Mouse (Mus musculus) c-Kit-positive CD71-negative TER-119-negative erythroid progenitor cells, embryonic 14.5 days (primary cell): ENCODE data around the gene Iqgap2.

Experiments used
- DNase-seq: peaks from one replicate; pipeline ENCODE4 v3.0.0-alpha.2; 2013; ENCODE audit warnings: low read depth

Iqgap2 gene

DNA sequence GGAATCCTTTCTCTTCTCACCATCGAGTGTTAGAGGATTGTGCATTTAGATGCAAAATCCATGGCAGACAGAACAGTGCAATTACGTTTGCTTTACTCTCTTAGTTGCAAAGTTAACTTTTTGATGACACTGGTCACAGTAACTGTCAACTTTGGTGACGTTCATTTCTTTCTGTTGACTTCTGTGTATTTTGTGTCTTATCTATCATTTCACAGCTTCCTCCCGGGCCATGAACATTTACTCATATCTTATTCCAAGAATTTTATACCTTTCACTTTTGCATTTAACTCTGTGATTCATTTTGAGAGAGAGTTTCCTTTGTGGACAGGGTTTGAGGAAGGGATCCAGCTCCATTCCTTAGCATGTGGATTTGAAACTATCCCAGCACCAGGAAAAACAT, 238.0 kb downstream of the Iqgap2 start:
- DNase-seq: no peak

DNA sequence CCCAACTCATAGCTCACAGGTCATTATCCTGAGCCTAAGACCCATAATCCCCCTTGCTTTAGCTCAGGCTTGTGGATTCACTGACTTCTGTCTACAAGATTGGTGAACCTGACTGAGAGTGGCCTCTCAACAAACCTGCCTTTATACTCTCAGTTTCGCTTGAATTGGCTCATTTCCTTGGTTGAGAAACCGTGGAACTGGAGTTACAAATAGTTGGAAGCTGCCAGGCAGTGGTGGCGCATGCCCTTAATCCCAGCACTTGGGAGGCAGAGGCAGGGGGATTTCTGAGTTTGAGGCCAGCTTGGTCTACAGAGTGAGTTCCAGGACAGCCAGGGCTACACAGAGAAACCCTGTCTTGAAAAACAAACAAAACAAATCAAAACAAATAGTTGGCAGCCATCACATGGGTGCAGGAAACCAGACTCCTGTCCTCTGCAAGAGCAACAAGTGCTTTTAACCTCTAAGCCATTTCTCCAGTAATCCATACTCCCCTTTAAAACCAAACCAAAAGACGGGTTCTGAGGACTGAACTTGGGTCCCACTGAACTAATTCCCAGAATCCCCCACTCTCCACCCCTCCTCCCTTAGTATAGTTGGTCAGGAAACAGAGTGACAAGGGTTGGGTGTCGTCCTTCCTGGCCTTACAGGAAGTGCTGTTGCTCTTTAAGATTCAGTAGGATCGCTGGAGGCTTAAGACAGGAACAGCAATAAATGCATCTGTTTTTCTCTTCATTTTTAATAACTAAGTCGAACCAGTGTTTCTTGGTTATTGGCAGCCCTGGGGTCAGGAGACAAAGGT, 239.7 kb downstream of the Iqgap2 start:
- no peak for DNase-seq

DNA sequence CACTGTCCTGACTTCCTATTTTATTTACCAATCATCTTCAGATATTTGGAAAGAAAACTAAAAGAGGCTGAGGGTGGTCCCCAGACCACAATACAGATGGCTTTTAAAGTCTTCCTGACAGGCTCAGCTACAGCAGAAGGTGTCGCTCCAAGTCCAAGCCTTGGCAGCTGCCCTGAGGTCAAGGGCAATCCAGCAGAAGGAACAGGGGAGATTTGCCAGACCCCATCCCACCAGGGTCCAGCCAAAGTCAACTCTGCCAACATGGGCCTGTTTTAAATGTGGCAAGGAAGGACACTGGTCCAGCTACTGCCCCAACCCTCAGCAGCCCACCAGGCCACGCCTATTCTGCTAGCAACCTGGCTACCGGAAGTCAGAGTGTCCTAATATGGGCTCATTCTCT, 241.8 kb downstream of the Iqgap2 start:
- DNase-seq: no peak

DNA sequence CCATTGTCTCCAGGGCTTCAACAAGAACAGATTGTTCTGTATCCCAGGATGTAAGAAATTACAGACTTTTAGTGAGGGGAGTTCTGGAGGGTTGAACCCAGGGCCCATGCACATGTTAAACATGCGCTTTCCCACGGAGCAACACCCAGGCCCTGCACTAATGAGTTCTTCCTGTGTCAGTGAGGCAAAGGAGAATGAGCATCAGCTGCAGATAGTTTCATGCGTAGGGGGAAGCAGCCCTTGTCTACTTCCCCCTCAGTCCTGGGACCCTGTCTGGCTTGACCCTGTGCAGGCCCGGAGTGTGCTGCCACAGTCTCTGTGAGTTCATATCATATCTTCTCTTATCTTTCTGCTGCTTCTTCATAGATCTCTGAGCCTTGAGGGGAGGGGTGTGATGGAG, 244.5 kb downstream of the Iqgap2 start:
- no peak for DNase-seq

DNA sequence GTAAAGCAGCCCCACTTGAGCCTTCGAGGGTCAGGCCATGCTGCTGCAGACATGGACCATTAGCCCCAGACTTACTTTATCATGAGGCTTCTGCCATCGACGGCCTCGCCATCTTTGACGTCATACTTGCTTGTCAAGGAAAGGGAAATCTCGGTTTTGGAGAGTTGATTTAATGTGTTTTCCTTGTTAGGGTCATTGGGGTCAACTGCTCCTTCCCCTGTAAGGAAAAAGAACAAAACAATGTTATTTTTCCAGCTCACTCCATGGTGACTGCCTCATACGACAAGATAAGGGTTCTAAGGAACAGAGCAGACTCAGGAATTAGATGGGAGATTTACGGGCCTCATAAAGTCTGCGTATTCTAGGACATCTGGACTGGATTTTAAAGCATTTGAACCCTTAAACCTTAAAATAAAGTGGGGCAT, 245.0 kb downstream of the Iqgap2 start:
- DNase-seq: no peak

DNA sequence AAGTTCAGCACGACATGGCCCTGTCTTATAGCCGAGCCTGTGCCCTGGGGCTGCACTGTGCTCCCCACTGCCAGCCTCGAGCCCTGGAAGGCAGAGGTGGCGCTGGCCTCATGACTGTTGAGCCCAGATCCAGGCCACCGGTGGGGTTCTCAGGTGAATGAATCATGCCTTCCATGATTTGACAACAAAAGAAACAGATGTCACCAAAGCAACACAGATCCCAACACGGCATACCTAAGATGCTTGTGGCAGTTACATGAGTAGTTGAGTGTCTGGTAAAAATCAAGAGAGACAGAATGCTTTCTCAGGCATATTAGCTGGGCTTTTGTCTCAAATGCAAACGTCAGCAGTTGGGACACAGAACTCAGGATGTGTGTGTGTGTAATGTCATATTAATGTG, 248.0 kb downstream of the Iqgap2 start:
- no peak for DNase-seq

DNA sequence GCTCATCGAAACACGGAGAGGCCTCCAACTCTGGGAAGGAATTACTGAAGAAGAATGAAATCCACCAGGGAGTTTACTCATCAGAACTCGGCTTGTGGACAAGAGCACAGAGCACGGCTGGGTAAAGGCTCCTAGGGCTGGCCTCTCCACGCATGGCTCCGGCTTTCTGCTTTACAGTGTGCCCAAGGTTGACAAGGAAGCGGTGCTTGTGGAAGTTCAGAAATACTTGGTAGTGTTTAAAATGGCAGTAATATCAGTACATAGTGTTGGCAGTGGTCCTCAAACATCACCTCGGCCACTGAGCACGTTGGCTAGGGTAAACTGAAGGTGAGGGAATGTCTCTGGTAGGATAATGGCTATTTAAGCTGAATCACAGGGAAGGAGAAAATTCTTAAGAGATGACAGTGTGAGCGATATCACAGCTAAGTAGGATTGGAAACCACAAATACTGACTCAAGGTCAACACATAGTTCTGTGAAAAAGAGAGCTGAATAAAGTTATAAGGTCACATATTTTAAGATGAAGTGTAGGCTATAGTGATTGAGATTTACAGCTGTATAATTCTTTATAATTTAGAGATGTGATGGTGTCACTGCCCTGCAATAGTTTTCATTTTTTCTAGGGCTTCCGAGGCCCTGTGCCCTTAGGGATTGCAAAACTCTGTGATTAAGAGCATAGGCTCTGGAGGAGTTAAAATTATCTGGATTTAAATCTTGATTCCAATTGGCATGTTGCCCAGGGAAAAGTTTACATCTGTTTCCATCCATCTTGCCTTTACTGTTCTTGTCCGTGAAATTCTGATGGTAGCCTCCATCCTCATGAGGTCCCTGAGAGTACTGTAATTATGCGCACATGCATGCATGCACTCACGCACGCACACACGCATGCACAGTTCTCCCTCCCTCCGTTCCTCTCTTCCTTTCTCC, 250.4 kb downstream of the Iqgap2 start:
- no peak for DNase-seq

DNA sequence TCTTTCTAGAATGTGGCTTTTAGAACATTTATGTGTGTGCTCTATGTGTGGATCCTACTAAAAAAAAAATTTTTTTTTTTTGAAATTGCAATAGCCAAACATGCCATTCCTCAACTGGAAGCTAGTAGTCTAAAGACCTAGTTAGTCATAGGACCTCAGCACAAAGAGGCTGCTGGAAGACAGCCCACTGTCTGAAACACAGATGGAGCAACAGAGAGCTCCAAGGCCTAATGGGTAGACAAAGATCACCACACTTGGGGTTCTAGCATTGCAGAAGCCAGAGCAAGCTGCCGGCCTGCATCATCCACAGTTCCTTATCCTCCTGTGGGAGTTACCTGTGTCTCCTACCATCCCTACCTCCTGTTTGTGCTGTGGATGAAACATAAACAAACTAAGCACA, 251.3 kb downstream of the Iqgap2 start:
- no peak for DNase-seq

DNA sequence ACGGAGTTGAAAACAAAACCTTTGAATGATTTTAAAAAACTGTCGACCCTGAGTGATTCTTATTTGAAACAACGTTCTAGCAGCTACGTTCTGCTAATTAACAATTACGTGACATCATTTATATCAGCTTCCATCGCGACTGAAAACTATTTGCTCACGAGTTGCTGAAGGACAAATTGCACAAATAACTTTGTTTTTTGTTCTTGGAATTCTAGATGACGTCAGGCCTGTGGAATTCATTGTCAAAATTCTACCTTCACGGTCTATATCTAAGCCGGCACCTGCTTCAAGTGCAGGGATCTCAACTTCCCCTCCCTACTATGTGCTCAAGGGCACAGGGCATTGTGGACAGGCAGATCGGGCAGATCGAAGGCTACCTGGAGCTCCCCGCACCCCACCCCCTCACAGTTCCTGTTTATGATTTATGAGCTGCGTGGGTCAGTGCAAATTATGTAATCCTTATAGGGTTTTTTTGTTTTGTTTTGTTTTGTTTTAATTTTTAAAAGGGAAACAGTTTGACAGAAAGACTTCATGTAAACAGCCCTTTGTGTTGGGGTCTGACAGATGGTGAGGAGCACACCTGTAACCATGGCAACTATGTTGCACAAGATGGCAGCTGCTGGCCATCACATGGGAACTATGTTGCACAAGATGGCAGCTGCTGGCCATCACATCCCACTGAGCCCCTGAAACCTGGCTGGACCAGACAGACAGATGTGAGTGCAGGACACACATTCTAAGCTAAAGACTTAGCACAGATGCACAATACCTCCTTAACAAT, 252.2 kb downstream of the Iqgap2 start:
- no peak for DNase-seq

DNA sequence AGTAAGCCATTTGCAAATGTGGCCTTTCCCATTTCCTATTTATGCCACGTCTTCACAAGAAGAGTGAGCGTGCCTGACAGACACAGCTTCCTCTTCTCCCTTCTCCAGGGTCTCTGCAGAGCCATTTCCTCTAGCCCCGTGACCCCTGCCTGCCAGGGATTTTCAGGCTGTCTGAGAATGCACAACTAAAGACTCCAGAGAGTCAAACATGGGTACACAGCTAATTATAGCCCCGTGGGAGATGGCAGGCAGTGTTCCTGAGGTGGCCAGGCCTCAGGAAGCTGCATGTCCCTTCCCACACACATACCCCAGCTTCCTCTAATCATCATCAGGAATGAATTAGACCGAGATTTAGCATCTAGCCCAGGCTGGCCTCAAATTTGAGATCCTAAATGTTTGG, 252.8 kb downstream of the Iqgap2 start:
- no peak for DNase-seq

DNA sequence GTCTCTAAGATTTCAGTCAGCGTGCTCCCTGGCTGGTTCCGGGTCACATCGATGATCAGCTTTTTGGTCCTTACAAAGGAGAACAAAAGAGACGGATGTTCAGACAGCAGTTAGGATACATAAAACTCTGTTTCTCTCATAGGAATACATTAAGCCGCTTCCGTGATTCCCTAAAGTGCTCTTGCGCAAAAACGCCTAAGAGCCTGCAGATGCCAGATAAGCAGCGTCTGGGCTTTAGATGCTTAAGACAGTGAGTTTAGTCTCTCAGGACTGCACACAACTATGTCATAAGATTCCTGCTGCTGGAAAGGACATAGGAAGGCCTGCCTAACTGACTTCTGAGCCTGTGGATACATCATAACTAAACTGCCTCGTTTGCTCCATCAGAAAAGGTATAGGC, 254.0 kb downstream of the Iqgap2 start:
- DNase-seq: no peak

DNA sequence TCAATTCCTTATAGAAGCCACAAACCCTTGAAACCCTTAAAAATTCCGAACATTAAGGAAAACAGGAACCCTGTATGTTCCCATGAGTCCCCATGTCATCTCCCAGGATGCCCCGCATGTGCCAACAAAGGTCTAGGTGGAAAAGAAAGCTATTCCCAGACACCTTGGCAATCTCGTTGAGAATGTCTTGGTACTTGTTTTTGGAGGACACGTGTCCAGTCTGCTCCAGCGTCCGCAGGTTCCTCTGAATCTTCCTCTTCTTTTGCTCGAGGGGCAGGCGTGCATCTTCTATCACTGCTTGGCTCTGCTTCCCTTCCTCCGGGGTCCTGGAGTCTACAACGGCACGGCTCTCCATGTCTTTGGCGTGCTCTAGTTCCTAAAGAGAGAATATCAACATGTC, 256.4 kb downstream of the Iqgap2 start:
- no peak for DNase-seq

DNA sequence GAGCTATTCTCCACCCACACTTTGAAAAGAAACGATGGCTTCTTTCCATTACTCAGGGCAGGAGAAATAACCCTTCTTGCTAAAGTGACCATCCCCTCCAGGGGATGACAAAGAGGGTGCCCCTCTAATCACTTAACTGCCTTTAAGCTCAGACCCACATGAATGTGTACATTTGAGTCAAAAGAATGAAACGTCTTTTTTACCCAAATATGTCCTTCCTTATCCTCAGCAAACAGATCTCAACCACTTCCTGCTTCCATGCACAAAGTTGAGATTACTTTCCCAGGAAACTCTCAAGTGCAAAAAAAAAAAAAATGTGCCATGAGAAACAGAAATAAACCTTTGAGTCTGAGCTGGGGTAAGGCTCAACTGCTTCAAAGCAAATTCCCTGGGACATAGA, 257.3 kb downstream of the Iqgap2 start:
- DNase-seq: no peak

DNA sequence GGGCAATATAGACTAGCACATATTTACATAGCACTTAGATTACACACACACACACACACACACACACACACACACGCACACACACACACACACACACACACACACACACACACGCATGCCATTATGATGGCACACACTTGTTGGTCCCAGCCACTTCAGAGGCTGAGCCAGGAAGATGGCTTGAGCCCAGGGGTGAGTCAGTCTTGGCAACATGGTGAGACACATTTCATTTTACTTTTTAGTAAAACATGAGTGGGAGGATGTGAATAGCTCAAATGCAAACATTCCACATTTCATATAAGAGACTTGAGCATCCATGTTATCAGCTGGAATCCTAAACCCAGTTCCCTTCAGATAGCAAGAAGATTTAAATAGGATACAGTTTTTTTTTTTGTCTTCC, 258.3 kb downstream of the Iqgap2 start:
- no peak for DNase-seq

DNA sequence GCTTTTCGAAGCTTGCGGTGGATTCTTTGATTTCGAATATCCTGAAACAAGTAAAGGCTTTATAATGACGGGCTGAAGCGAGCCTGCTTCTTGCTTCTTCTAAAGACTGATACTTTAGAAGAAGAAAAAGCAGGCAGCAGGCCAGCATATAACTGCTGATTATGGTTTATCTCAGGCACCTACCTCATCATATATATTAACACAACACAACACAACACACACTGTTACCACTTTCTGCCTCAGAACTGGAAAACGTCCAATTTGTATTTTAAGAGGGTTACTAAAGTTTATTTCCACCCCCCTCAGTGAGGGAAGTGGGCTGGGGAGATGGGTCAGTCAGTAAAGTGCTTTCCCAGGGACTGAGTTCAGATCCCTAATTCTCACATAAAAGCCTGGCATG, 259.6 kb downstream of the Iqgap2 start:
- DNase-seq: no peak

DNA sequence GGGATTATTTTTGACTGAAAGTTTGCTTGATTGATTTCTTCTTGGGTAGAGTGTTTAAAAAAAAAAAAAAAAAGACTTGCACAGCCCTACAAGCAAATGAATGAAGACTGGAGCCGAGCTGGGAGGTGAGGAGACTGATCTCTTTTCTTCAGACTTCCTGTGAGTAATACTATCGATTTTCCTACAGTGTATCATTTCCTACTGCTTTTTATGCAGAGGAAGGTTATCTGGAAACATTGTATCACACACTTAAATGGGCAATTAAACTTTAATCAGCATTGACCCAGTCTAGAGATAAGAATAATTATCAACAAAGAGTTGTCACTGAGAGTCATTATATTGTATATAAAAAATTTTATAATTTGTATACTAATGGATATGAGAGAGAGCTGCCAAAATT, 261.0 kb downstream of the Iqgap2 start:
- no peak for DNase-seq

DNA sequence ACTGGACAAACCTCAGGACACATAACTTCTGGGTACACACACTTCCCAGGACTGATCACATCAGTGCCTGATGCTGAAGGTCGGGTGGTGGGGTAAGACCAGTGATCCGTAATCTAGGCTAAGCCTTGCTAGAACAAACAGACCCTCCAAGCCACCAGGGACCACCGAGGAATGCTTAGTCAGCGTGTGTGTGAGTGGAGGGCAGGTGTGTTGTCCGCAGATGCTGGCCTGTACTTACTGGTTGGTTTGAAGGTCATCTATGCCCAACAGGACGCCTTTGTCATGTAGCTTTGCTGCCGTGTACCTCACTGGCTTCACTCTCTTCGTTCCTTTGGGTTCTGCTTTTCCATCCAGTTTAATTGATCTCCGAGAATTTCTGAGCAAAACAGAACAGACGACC, 262.0 kb downstream of the Iqgap2 start:
- no peak for DNase-seq

DNA sequence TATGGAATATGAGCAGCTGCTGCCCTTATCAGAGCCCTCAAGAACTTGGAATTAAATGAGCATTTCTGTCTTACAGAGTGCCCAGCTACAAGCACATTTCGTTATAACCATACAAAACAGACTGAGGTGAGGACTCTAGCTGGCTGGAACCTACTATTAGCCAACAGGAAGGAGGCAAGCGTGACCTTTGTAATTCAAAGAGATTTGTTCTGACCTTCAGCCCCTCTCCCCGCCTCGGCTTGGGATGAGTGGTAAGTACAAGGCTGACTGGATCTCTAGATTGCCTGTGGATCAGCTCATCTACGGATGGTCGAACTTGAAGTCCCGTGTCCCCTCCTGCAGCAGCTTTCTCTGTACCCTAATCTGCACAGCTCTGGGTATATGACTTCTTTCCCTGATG, 265.0 kb downstream of the Iqgap2 start:
- DNase-seq: no peak

DNA sequence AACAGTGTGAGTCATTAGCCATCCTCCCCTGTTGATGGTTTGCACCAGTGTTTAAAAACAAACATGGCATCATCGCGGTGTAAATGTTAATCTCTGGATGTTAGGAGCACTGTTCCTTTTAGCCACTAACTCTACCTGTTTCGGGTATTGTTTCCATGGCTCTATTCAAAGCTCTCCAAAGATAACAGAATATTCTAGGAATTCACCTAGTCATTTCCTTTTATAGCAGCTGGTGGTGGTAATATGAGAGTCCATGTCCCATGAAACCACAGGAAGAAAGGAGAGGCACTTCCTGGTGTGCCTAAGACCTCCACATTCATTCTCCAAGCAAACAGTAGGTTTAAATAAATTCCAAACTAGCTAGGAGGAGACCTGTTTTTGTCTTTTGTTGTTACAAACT, 268.7 kb downstream of the Iqgap2 start:
- DNase-seq: no peak

DNA sequence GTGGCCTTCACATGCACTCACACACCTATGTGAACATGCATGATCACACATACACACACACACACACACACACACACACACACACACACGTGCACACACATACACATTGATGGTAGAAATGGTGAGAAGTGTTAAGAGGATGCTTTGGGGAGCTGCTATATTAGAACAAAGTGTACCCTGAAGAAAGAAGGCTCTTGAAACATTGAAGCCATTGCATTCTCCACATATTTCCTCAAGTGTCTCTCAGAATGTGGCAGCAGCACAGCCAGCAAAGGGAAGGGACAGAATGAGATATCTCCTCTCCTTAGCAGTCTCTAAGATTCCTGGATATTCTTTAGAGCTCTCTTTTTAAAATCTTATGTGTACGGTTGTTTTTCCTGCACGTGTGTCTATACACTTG, 270.2 kb downstream of the Iqgap2 start:
- no peak for DNase-seq

DNA sequence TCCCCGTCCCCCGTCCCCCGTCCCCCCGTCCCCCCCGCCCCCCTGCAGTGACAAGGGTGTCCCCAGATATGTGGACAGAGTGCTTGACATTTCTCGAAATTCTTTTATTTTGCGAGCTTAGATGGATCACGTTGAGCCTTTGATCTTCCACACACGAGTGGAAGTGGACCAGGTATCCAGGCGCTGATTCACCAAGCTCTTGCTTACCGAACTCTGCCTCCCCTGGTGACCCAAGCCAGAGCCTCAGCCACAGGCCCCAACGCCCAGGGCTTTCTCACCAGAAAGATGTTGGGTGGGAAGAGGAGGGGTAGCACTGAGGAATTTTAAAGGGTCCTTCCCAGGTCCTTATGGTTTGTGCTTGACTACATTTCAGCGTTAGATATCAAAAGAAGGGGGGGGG, 272.9 kb downstream of the Iqgap2 start:
- DNase-seq: no peak

DNA sequence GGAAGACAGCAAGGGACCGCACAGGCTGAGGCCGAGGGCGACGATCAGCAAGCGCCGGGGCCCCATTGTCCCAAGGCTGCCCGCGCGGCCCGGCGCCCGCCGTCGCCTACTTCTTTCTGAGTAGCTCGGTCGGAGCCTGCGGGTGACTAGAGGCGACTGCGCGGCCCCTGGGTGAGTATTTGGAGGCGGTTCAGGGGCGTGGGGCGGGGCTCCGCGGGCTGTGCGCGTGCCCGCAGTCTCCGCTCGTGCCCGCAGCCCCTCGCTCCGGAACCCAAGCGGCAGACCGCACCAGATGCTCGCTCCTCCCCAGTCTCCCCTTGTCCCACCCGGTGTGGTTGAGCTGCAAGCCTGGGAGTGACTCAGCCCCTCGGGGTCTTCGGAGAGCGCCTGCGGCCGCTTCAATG, 273.4 kb downstream of the Iqgap2 start, which contains the start of gene F2r:
TSS of gene F2r (minus strand) at position 179 of the 404 bp plus-strand sequence.
- peak; percentile 87 for DNase-seq
